Mouse (Mus musculus) cerebellum, adult 2 months (tissue): ENCODE data around the gene Rcc1l.

ENCODE experiments used
- CTCF ChIP-seq: fragments of 200-500 bp; IDR thresholded peaks from 2 replicates; pipeline ENCODE4 v1.5.1; 2011; ENCODE audit warnings: low read depth, mild to moderate bottlenecking, control low read depth, low read length, moderate library complexity, borderline replicate concordance; ENCODE audit not compliant: insufficient read depth
- POLR2A ChIP-seq: fragments of 200-500 bp; IDR thresholded peaks from 2 replicates; pipeline ENCODE4 v1.6.1; 2011; ENCODE audit warnings: low read length, control low read depth, borderline replicate concordance; ENCODE audit not compliant: insufficient read depth

- TF ChIP-seq CTCF (no peak), POLR2A (no peak)
Observed at GRCm38 (mm10) chr5:134182172-134182571, 5.6 kb upstream of the Rcc1l start.
